Mouse (Mus musculus): ENCODE data around the gene Pi4k2a. TPM values are rescaled to one million over a fixed set of nuclear protein-coding genes. Genes with fewer than 3 reads are reported as not detected.

Gene Pi4k2a
- polyA plus RNA-seq, 1 experiment: 37.5 TPM

DNA sequence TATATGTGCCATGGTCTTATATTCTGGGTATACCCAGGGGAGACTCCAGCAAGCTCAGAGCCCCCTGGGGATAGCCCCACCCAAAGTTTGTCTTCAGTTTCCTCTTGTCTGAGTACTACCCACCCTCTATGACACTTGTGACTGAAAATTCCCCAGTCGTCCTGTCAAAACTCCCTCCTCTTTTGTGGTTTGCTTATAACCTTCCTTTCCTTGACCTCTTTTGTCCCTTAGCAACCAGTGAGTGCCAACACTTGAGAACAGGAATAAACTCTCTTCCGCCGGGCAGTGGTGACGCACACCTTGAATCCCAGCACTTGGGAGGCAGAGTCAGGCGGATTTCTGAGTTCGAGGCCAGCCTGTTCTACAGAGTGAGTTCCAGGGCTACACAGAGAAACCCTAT is 53.8 kb downstream of the Pi4k2a start:
- no peak for TF ChIP-seq MYOD1 (IDR thresholded peaks at IDR 0.05; ENCODE audit: control insufficient read depth in 1 of 3, insufficient read length in 2 of 3, low read depth in 2 of 3)
- no peak for TF ChIP-seq POLR2A (IDR thresholded peaks at IDR 0.05; ENCODE audit: insufficient read length, low read depth)
- TF ChIP-seq MYOG (IDR thresholded peaks at IDR 0.05; ENCODE audit: control insufficient read depth in 1 of 3, insufficient read depth in 1 of 3, insufficient read length in 2 of 3, low read depth in 2 of 3): no peak
- TF ChIP-seq TCF12 (IDR thresholded peaks at IDR 0.05; ENCODE audit: insufficient read depth, poor library complexity, severe bottlenecking): no peak
- no peak for TF ChIP-seq TCF3 (IDR thresholded peaks at IDR 0.05; ENCODE audit: insufficient read length, low read depth)
- no peak for TF ChIP-seq MAX (IDR thresholded peaks at IDR 0.05; ENCODE audit: low read depth)
- Histone ChIP-seq H3K36me3 (ENCODE audit: control insufficient read depth, insufficient read depth) (no peaks in the 10 kb centered on the region), H3K79me2 (ENCODE audit: control insufficient read depth, insufficient read depth) (peaks cover 8% of the 10 kb centered on the region), H3K4me3 (no peak overlapping the region), H3K4me2 (ENCODE audit: low read depth) (peak overlapping the region; percentile 66), H3K27me3 (ENCODE audit: control insufficient read depth, insufficient read depth, insufficient read length) (no peaks in the 10 kb centered on the region), H3ac (ENCODE audit: control insufficient read depth, insufficient read length) (no peak overlapping the region)

- Histone ChIP-seq H3K36me3 (ENCODE audit: control insufficient read depth, insufficient read depth) (no peaks in the 10 kb centered on the region), H3K79me2 (ENCODE audit: control insufficient read depth, insufficient read depth) (peaks cover 14% of the 10 kb centered on the region), H3K4me3 (no peak overlapping the region), H3ac (ENCODE audit: control insufficient read depth, insufficient read length) (no peak overlapping the region), H3K4me2 (ENCODE audit: low read depth) (peak overlapping the region; percentile 66), H3K27me3 (ENCODE audit: control insufficient read depth, insufficient read depth, insufficient read length) (no peaks in the 10 kb centered on the region)
- TF ChIP-seq CEBPB (IDR thresholded peaks at IDR 0.05; ENCODE audit: insufficient read depth, poor library complexity, severe bottlenecking): no peak
- TF ChIP-seq POLR2AphosphoS2 (IDR thresholded peaks at IDR 0.05; ENCODE audit: insufficient read length, low read depth): no peak
- no peak for TF ChIP-seq TCF3 (IDR thresholded peaks at IDR 0.05; ENCODE audit: insufficient read length, low read depth)
- no peak for TF ChIP-seq POLR2A (IDR thresholded peaks at IDR 0.05; ENCODE audit: insufficient read length, low read depth)
- no peak for TF ChIP-seq MYOG (IDR thresholded peaks at IDR 0.05; ENCODE audit: control insufficient read depth in 1 of 3, insufficient read depth in 1 of 3, insufficient read length in 2 of 3, low read depth in 2 of 3)
- TF ChIP-seq REST (IDR thresholded peaks at IDR 0.05; ENCODE audit: insufficient read depth, insufficient read length): no peak
- TF ChIP-seq SRF (IDR thresholded peaks at IDR 0.05; ENCODE audit: control insufficient read depth, insufficient read length, low read depth): no peak
These were observed 54.4 kb downstream of the Pi4k2a start for GRCm38 (mm10) chr19:42144541-42145167.

DNA sequence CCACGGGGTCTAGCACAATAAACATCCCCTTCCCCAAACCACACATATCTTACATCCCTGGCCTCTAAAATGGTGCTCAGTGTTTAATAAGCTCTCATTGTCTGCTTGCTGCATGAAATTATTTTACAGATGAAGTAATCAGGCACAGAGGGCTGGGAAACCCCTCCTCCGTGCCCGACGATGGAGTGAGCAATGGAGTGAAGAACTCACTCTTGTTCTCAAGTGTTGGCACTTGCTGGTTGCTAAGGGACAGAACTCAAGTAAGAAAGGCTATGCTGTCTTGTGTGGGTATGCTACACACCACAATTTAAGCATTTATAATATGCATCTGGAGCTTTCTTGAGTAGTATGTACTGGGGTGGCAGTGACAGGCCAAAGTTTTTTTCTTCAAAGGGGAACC is 54.9 kb downstream of the Pi4k2a start:
- no peak overlapping the region for H3K4me3 ChIP-seq

GRCm38 (mm10) chr19:42145731-42146130 is 55.5 kb downstream of the Pi4k2a start:
- no peak for TF ChIP-seq TCF12 (IDR thresholded peaks at IDR 0.05; ENCODE audit: insufficient read depth, poor library complexity, severe bottlenecking)
- TF ChIP-seq CEBPB (IDR thresholded peaks at IDR 0.05; ENCODE audit: insufficient read depth, poor library complexity, severe bottlenecking): no peak
- no peak for TF ChIP-seq TCF3 (IDR thresholded peaks at IDR 0.05; ENCODE audit: insufficient read length, low read depth)
- no peak for TF ChIP-seq SRF (IDR thresholded peaks at IDR 0.05; ENCODE audit: control insufficient read depth, insufficient read length, low read depth)
- TF ChIP-seq POLR2AphosphoS2 (IDR thresholded peaks at IDR 0.05; ENCODE audit: insufficient read length, low read depth): no peak
- no peak for TF ChIP-seq USF1 (IDR thresholded peaks at IDR 0.05; ENCODE audit: low read depth)
- no peak for TF ChIP-seq POLR2A (IDR thresholded peaks at IDR 0.05; ENCODE audit: insufficient read length, low read depth)
- no peak for TF ChIP-seq MYOG (IDR thresholded peaks at IDR 0.05; ENCODE audit: control insufficient read depth in 1 of 3, insufficient read depth in 1 of 3, insufficient read length in 2 of 3, low read depth in 2 of 3)
- no peak for TF ChIP-seq REST (IDR thresholded peaks at IDR 0.05; ENCODE audit: insufficient read depth, insufficient read length)
- no peak for TF ChIP-seq MAX (IDR thresholded peaks at IDR 0.05; ENCODE audit: low read depth)
- Histone ChIP-seq H3K4me2 (ENCODE audit: low read depth) (no peak overlapping the region), H3K79me2 (ENCODE audit: control insufficient read depth, insufficient read depth) (peaks cover 14% of the 10 kb centered on the region), H3K4me3 (no peak overlapping the region), H3ac (ENCODE audit: control insufficient read depth, insufficient read length) (no peak overlapping the region), H3K27me3 (ENCODE audit: control insufficient read depth, insufficient read depth, insufficient read length) (no peaks in the 10 kb centered on the region), H3K36me3 (ENCODE audit: control insufficient read depth, insufficient read depth) (no peaks in the 10 kb centered on the region)

More for the DNA sequence above, 54.9 kb downstream of the Pi4k2a start:
- no peak overlapping the region for H3ac ChIP-seq (ENCODE audit: control insufficient read depth, insufficient read length)
- peaks cover 14% of the 10 kb centered on the region for H3K79me2 ChIP-seq (ENCODE audit: control insufficient read depth, insufficient read depth)
- H3K4me2 ChIP-seq (ENCODE audit: low read depth): no peak overlapping the region
- no peaks in the 10 kb centered on the region for H3K36me3 ChIP-seq (ENCODE audit: control insufficient read depth, insufficient read depth)
- no peak for TF ChIP-seq TCF3 (IDR thresholded peaks at IDR 0.05; ENCODE audit: insufficient read length, low read depth)
- TF ChIP-seq REST (IDR thresholded peaks at IDR 0.05; ENCODE audit: insufficient read depth, insufficient read length): no peak
- no peak for TF ChIP-seq SRF (IDR thresholded peaks at IDR 0.05; ENCODE audit: control insufficient read depth, insufficient read length, low read depth)
- TF ChIP-seq TCF12 (IDR thresholded peaks at IDR 0.05; ENCODE audit: insufficient read depth, poor library complexity, severe bottlenecking): no peak
- TF ChIP-seq MAX (IDR thresholded peaks at IDR 0.05; ENCODE audit: low read depth): no peak
- no peak for TF ChIP-seq E2F4 (IDR thresholded peaks at IDR 0.05; ENCODE audit: insufficient read depth)
- no peak for TF ChIP-seq CEBPB (IDR thresholded peaks at IDR 0.05; ENCODE audit: insufficient read depth, poor library complexity, severe bottlenecking)
- TF ChIP-seq MYOG (IDR thresholded peaks at IDR 0.05; ENCODE audit: control insufficient read depth in 1 of 3, insufficient read depth in 1 of 3, insufficient read length in 2 of 3, low read depth in 2 of 3): no peak
- no peak for TF ChIP-seq USF1 (IDR thresholded peaks at IDR 0.05; ENCODE audit: low read depth)
- no peaks in the 10 kb centered on the region for H3K27me3 ChIP-seq (ENCODE audit: control insufficient read depth, insufficient read depth, insufficient read length)

DNA sequence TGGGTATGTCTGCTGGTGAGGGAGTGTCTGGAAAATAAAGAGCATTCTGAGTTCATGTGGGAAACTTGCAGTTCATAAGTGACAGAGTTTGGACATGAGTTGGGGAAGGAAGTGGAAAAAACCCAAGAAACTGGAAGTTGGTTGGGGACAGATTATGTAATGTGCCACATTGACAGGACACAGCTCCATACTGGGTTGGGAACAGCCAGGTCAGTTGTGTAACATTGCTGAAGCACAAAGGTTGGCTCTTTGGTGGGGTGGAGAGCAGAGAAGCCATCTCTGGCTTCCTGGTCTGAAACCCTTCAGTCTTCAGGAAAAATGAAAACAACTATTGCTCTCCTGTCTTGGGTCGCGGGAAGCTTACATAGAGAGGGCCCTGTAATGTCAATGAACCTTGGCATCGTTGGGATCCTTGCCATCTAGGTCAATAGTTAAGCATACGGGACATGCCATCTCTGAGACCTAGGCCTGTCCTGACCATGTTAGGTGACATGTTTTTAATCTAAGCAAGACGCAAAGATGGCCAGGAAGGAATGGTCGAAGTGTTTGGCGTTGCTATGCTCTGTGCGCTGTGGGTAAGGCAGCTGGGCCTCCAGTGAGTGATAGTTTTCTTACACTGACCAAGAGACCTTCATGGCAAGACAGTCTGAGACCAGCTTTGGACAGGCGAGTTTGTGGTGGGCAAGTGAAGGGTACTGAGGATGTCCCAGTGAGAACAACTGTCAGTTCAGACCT is 56.2 kb downstream of the Pi4k2a start:
- peaks cover under 1% of the 10 kb centered on the region for H3K36me3 ChIP-seq (ENCODE audit: control insufficient read depth, insufficient read depth)
- TF ChIP-seq MYOD1 (IDR thresholded peaks at IDR 0.05; ENCODE audit: control insufficient read depth in 1 of 3, insufficient read length in 2 of 3, low read depth in 2 of 3) (no peak), REST (IDR thresholded peaks at IDR 0.05; ENCODE audit: insufficient read depth, insufficient read length) (no peak), POLR2A (IDR thresholded peaks at IDR 0.05; ENCODE audit: insufficient read length, low read depth) (no peak), POLR2AphosphoS2 (IDR thresholded peaks at IDR 0.05; ENCODE audit: insufficient read length, low read depth) (no peak), SRF (IDR thresholded peaks at IDR 0.05; ENCODE audit: control insufficient read depth, insufficient read length, low read depth) (no peak), CEBPB (IDR thresholded peaks at IDR 0.05; ENCODE audit: insufficient read depth, poor library complexity, severe bottlenecking) (no peak)
- peak overlapping the region; percentile 55 for H3K4me2 ChIP-seq (ENCODE audit: low read depth)
- peak overlapping the region; percentile 74 for H3K4me3 ChIP-seq
- no peaks in the 10 kb centered on the region for H3K27me3 ChIP-seq (ENCODE audit: control insufficient read depth, insufficient read depth, insufficient read length)
- no peak overlapping the region for H3ac ChIP-seq (ENCODE audit: control insufficient read depth, insufficient read length)
- peaks cover 14% of the 10 kb centered on the region for H3K79me2 ChIP-seq (ENCODE audit: control insufficient read depth, insufficient read depth)

All from myocyte (in vitro differentiated cells).